Mouse (Mus musculus) CD4-positive naive resting alpha-beta T cell, adult 76 days (primary cell): ENCODE measurements around the gene Usp17lb. TPM values are rescaled to one million over a fixed set of nuclear protein-coding genes. Genes with fewer than 3 reads are reported as not detected.

ENCODE experiments used
- total RNA-seq: library from RNA; stranded (reverse); gene quantifications from one replicate; pipeline ENCODE4 v1.2.4, GENCODE M21; 2023

Usp17lb gene
- not detected for total RNA-seq

GRCm38 (mm10) chr7:104842503-104842902 lies at the start of gene Usp17lb:
Usp17lb (minus strand) TSS chr7:104842603.

DNA sequence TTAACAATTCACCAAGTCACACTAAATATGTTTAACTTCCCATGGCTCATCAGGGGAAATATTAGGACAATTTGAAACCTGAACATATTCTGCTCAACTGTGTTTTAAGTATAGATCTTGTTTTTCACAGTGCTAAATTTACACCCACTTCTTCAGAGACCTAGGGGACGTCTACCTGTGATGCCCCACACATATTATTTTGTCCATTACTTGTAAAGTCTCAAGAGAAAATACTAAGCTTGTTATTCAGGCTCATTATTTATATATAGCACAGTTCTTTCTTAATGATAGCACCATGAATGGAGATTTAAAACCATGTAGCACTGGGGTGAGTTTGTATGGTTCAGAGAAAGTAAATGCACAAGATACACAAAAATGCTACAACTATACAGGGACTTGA lies 35.3 kb upstream of the Usp17lb start, which contains the start of gene Olfr665:
Gene Olfr665, plus strand, starts transcription at position 301 of the 400 bp plus-strand sequence.

DNA sequence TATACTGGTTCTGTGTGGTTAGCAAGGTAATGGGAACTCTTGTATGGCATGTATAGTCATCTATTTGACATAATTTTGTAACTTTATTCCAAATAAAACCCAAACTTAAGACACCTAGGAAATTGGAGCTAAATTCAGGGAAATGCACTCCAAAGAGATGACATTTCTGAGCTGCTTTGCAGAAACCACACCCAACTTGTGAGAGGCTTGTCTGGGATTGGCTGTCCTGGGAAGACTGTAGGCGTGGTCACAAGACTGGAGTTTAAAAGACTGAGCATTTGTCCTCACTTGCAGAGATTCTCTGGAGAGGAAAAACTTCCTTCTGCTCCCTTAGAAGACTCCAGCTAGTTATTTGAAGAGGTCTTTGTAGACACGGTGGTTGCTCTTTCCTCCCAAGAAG lies 14.3 kb upstream of the Usp17lb start, which contains the start of gene Usp17la:
Gene Usp17la, plus strand, starts transcription at position 301 of the 400 bp plus-strand sequence.

Other genes starting within 250 kb of the Usp17lb start
- gene Olfr655, start 240.8 kb downstream of the Usp17lb start, total RNA-seq = not detected
- not detected for gene Olfr656, start 228.6 kb downstream of the Usp17lb start, total RNA-seq
- not detected for gene Olfr657, start 217.8 kb downstream of the Usp17lb start, total RNA-seq
- gene Olfr658, start 195.3 kb downstream of the Usp17lb start, total RNA-seq = 0.18 TPM
- gene Olfr659, start 175.8 kb downstream of the Usp17lb start, total RNA-seq = not detected
- not detected for gene Olfr661, start 156.1 kb downstream of the Usp17lb start, total RNA-seq
- not detected for gene Usp17le, start 65.1 kb downstream of the Usp17lb start, total RNA-seq
- not detected for gene Usp17la, start 14.4 kb upstream of the Usp17lb start, total RNA-seq
- gene Olfr665, start 35.4 kb upstream of the Usp17lb start, total RNA-seq = not detected
- not detected for gene Olfr666, start 53.3 kb upstream of the Usp17lb start, total RNA-seq
- not detected for gene Olfr667, start 78.9 kb upstream of the Usp17lb start, total RNA-seq
- gene Olfr668, start 85.5 kb upstream of the Usp17lb start, total RNA-seq = not detected
- gene Olfr669, start 91.6 kb upstream of the Usp17lb start, total RNA-seq = not detected
- gene Olfr670, start 120.0 kb upstream of the Usp17lb start, total RNA-seq = not detected
- gene Olfr671, start 136.5 kb upstream of the Usp17lb start, total RNA-seq = not detected
- gene Olfr672, start 159.4 kb upstream of the Usp17lb start, total RNA-seq = not detected
- not detected for gene Olfr675, start 185.9 kb upstream of the Usp17lb start, total RNA-seq
- not detected for gene Olfr676, start 190.1 kb upstream of the Usp17lb start, total RNA-seq
- gene Olfr677, start 208.8 kb upstream of the Usp17lb start, total RNA-seq = not detected
- gene Olfr678, start 221.9 kb upstream of the Usp17lb start, total RNA-seq = not detected
- not detected for gene Olfr679, start 238.6 kb upstream of the Usp17lb start, total RNA-seq